Mouse (Mus musculus): ENCODE results near the gene Caprin1.

Caprin1 gene

DNA sequence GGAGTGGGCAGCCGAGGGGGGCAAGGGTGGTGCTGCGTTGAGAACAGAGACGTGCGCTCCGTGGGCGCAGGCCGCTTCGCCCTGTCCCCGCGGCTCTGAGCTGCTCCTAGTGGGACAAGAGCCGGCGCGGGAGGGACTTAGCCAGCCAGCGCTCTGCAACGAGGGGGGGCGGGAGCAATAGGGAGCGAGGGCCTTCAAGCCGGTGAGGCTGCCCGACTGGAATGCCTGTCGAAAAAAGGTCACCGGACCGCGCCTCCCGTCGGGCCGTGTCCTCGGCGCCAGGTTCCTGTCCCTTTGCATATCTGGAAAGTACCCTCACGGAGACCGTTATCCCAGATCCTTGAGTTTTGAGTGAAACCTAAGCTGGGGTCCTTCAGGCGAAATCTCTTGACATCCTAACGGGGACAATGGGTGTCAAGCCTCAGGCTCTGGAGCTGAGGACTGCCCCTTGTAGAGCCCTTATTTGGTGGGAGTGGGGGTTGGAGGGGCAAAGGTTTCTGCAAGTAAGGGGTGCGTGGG lies at the start of gene Caprin1:
Gene Caprin1, minus strand, starts transcription at position 159 of the 519 bp plus-strand sequence.
- peak; percentile 95 for DNase-seq

GRCm38 (mm10) chr2:103846875-103847274 lies 49.4 kb upstream of the Caprin1 start:
- no peak for DNase-seq

GRCm38 (mm10) chr2:103846271-103846670 lies 48.8 kb upstream of the Caprin1 start:
- DNase-seq: no peak

DNA sequence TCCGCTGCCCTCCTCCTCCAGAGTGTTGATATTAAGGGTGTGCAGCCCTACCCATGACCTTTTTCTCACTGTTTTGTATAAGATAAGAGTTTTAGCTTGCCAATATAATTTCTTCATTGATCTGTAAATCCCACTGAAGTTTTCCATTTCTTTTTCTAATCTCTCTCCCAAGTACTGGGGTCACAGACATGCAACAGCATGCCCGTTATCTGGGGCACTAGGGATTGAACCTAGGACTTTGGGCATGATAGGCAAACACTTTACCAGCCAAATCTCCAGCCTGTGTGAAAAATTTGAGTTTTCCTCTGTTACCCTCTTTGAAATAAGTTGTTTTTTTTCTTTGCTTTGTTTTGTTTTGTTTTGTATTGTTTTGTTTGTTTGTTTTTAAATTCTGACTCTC lies 46.6 kb upstream of the Caprin1 start:
- no peak for DNase-seq

- DNase-seq: no peak
Measured at GRCm38 (mm10) chr2:103843321-103843720, 45.9 kb upstream of the Caprin1 start.

DNA sequence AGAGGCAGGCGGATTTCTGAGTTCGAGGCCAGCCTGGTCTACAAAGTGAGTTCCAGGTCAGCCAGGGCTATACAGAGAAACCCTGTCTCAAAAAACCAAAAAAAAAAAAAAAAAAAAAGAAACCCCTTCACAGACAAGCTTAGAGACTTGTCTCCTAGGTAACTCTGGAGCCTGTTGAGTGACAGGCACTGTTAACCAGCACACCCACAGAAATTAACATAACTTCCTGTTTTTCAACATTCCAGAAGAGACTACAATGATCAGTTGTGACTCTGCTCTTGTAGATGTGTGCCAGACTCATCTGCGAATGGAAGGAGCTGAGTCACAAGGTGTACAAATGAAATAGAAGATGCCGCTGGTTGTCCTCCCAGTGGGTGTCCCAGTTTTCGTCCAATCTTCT lies 44.9 kb upstream of the Caprin1 start:
- no peak for DNase-seq

DNA sequence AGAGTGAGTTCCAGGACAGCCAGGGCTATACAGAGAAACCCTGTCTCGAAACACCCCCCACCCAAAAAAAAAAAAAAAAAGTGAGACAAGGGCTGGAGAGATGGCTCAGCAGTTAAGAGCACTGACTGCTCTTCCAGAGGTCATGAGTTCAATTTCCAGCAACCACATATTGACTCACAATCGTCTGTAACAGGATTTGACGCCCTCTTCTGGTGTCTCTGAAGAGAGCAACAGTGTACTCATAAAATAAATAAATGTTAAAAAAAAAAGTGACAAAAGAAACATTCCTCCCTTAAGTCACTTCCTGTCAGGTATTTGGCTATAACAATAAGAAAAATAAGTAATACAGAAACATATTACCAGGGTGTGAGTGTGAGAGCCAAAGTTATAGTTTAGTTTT lies 41.0 kb upstream of the Caprin1 start:
- no peak for DNase-seq

GRCm38 (mm10) chr2:103837166-103837565 lies 39.7 kb upstream of the Caprin1 start:
- no peak for DNase-seq

GRCm38 (mm10) chr2:103835614-103836395 lies 38.4 kb upstream of the Caprin1 start:
- no peak for DNase-seq

- no peak for DNase-seq
Measured at GRCm38 (mm10) chr2:103833816-103834445, 36.5 kb upstream of the Caprin1 start.

GRCm38 (mm10) chr2:103832899-103833298 lies 35.5 kb upstream of the Caprin1 start:
- no peak for DNase-seq

GRCm38 (mm10) chr2:103828900-103829299 lies 31.5 kb upstream of the Caprin1 start:
- DNase-seq: no peak

- no peak for DNase-seq
Measured at GRCm38 (mm10) chr2:103824916-103825315, 27.5 kb upstream of the Caprin1 start.

- no peak for DNase-seq
Measured at GRCm38 (mm10) chr2:103822560-103822959, 25.1 kb upstream of the Caprin1 start.

DNA sequence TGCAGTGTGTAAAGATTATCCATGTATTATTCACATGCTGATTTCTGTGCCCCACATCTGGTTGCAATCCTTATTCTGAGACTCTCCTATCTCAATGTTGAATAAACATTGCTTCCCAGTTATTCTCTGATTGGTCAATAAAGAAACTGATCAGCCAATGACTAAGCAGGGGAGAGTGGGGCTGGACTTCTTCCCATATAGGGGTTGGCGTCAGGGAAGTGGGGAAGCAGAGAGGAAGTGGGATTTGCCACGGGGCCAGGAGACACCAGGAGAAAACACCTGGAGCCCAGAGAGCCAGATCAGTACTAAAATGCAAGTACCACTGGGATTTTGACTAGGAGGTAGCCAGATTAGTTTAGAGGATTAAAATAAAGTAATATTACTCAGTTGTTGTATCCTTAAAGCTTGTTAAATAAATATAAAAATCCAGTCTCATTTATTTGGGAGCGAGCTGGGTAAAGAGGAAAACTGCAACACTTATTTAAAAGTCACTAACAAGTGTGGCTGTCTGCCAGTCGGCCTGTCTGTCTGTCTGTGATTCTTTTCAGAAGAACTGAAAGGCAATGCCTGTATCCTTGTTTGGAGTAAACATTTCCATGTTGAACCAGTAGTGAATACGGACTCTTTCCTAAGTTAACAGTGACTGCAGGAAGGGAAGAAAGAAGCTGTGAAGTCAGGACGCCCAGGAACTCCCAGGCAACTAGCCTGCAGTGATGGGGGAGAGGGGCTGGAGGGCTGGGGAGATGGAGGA lies 19.9 kb upstream of the Caprin1 start:
- DNase-seq: peak; percentile 45

DNA sequence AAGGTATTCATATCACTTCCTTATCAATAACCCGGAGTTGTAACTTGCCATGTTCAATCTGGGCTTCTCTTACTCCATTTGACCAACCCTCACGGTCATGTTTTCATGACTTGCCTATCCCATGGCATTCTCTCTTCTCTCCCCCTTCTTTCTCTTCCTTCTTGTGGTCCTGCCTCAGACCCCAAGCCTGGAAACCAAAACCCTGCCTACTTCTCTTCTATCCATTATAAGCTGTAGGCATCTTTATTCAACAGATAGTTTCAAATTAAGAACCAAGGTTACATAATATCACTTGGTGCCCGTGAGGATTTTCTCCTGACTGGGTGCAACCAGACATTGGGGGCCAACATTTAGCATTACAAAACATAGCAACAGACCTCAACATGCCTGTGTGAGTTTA lies 18.5 kb upstream of the Caprin1 start:
- DNase-seq: no peak

- no peak for DNase-seq
Measured at GRCm38 (mm10) chr2:103811465-103812191, 14.2 kb upstream of the Caprin1 start.

DNA sequence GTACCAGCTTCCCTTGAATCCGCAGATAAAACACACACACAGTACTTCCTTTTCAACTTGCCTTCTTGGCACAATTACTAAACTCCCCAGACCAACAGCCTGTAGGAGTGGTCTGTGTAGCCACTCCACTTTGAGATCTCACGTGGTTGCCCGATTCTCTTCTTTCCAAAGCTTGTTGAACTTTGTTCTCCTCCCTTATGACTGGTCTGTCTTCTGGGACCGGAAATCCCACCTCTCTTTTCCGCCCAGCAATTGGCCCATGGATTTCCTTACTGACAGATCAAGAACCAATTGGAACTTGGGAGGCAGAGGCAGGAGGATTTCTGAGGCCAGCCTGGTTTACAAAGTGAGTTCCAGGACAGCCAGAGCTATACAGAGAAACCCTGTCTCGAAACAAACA lies 13.0 kb upstream of the Caprin1 start:
- no peak for DNase-seq

DNA sequence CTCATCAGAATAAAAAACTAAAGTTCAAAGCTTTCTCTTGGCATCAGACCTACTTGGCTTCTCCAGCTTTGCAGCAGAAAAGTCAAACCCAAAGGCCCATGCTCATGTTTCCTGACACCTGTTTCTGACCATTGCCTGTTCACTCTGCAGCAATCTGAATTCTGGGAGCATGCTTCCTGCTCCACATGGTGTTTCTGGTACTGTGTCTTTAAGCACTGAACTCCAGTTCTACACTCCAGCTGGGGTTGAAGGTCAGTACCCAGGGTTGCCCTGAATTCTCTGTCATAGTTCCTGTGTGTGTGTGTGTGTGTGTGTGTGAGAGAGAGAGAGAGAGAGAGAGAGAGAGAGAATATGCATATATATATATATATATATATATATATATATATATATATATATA lies 11.0 kb upstream of the Caprin1 start:
- DNase-seq: no peak

- no peak for DNase-seq
Measured at GRCm38 (mm10) chr2:103803770-103804530, 6.5 kb upstream of the Caprin1 start.

- no peak for DNase-seq
Measured at GRCm38 (mm10) chr2:103802422-103802821, 5.0 kb upstream of the Caprin1 start.

DNA sequence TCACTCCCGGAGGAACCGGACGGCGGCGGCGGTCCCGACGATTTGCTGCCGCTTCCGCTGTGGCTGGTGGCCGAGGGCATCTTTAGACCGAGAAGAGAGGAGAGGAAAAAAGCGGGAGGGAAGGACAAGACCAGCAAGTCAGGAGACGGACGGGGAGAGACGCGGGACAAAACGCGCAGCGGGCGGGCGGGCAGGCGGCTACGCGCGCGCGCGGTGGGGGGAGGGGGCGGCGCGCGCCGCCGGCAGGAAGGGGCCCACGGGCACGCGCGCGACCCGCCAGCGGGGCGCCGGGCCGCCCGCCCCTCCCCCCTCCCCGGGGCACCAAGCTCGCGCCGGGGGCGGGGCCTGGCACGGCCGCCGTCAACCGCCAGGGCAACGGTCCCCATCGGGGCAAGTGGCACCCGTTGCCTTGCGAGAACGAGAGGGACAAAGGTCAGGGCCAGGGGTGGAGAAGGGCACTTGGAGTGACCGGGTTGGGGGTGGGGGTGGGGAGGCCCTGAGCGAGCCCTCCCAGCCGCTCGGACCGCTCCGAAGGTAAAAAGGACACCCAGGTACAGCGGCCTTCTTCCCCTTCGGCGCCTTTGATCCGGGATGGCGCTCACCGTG lies 485 bp downstream of the Caprin1 start:
- peak; percentile 86 for DNase-seq
